Mouse (Mus musculus): ENCODE measurements around the gene Uvrag. TPM values are rescaled to one million over a fixed set of nuclear protein-coding genes. Genes with fewer than 3 reads are reported as not detected.

Uvrag gene
- polyA plus RNA-seq, 1 experiment from 2014 or later = 20.9 TPM

GRCm38 (mm10) chr7:98895501-98896095 lies 245.3 kb downstream of the Uvrag start:
- H3K27ac ChIP-seq = 0 out of 2 replicates have a peak overlapping the region, but pooled peaks have one; percentile 38
- WGBS = 25% methylated on average over 10 of the region's 10 CpGs
- H3K9ac ChIP-seq = no peak overlapping the region
- H3K9me3 ChIP-seq = no peaks in the 10 kb centered on the region
- H3K4me2 ChIP-seq (replicated peaks) = no peak overlapping the region
- H3K4me3 ChIP-seq (replicated peaks) = no peak overlapping the region
- no peaks in the 10 kb centered on the region for H3K36me3 ChIP-seq
- ATAC-seq = no peak
- peaks cover 27% of the 10 kb centered on the region for H3K4me1 ChIP-seq (replicated peaks)
- H3K27me3 ChIP-seq (replicated peaks) = no peaks in the 10 kb centered on the region

- H3K27me3 ChIP-seq (replicated peaks) = no peaks in the 10 kb centered on the region
- H3K4me2 ChIP-seq (replicated peaks) = no peak overlapping the region
- H3K9me3 ChIP-seq = no peaks in the 10 kb centered on the region
- peaks cover 26% of the 10 kb centered on the region for H3K4me1 ChIP-seq (replicated peaks)
- H3K36me3 ChIP-seq = no peaks in the 10 kb centered on the region
- no peak overlapping the region for H3K4me3 ChIP-seq (replicated peaks)
- 54% methylated on average over 5 of the region's 5 CpGs for WGBS
- H3K27ac ChIP-seq = 0 out of 2 replicates have a peak overlapping the region, but pooled peaks have one; percentile 38
- ATAC-seq = no peak
- no peak overlapping the region for H3K9ac ChIP-seq
Measured at GRCm38 (mm10) chr7:98894768-98895167, 246.2 kb downstream of the Uvrag start.

- no peaks in the 10 kb centered on the region for H3K9me3 ChIP-seq
- no peak overlapping the region for H3K27ac ChIP-seq
- ATAC-seq = no peak
- H3K4me3 ChIP-seq (replicated peaks) = no peak overlapping the region
- no peak overlapping the region for H3K4me2 ChIP-seq (replicated peaks)
- no peaks in the 10 kb centered on the region for H3K27me3 ChIP-seq (replicated peaks)
- H3K9ac ChIP-seq = no peak overlapping the region
- WGBS = 88% methylated on average over 5 of the region's 5 CpGs
- no peaks in the 10 kb centered on the region for H3K36me3 ChIP-seq
- peaks cover 26% of the 10 kb centered on the region for H3K4me1 ChIP-seq (replicated peaks)
Measured at GRCm38 (mm10) chr7:98894305-98894704, 246.6 kb downstream of the Uvrag start.

GRCm38 (mm10) chr7:98893144-98893543 lies 247.8 kb downstream of the Uvrag start:
- Histone ChIP-seq H3K4me1 (replicated peaks) (peaks cover 24% of the 10 kb centered on the region), H3K9ac (no peak overlapping the region), H3K27me3 (replicated peaks) (no peaks in the 10 kb centered on the region), H3K36me3 (no peaks in the 10 kb centered on the region), H3K27ac (no peak overlapping the region), H3K4me2 (replicated peaks) (no peak overlapping the region), H3K4me3 (replicated peaks) (no peak overlapping the region), H3K9me3 (no peaks in the 10 kb centered on the region)
- WGBS = 88% methylated on average over 5 of the region's 5 CpGs
- ATAC-seq = no peak

- H3K4me1 ChIP-seq (replicated peaks) = peaks cover 9% of the 10 kb centered on the region
- no peak overlapping the region for H3K9ac ChIP-seq
- no peak overlapping the region for H3K4me3 ChIP-seq (replicated peaks)
- no peaks in the 10 kb centered on the region for H3K9me3 ChIP-seq
- no peaks in the 10 kb centered on the region for H3K27me3 ChIP-seq (replicated peaks)
- no peak overlapping the region for H3K4me2 ChIP-seq (replicated peaks)
- 69% methylated on average over 7 of the region's 7 CpGs for WGBS
- ATAC-seq = no peak
- peaks cover 4% of the 10 kb centered on the region; the same call in 1 of the 2 replicates for H3K36me3 ChIP-seq
- H3K27ac ChIP-seq = no peak overlapping the region
Measured at GRCm38 (mm10) chr7:98889211-98889610, 251.7 kb downstream of the Uvrag start.

- no peak for ATAC-seq
- Histone ChIP-seq H3K27me3 (replicated peaks) (no peaks in the 10 kb centered on the region), H3K4me3 (replicated peaks) (no peak overlapping the region), H3K9ac (no peak overlapping the region), H3K36me3 (peaks cover 4% of the 10 kb centered on the region; the same call in 1 of the 2 replicates), H3K27ac (no peak overlapping the region), H3K4me2 (replicated peaks) (no peak overlapping the region), H3K9me3 (no peaks in the 10 kb centered on the region), H3K4me1 (replicated peaks) (peaks cover 9% of the 10 kb centered on the region)
- 70% methylated on average over 5 of the region's 5 CpGs for WGBS
Measured at GRCm38 (mm10) chr7:98888810-98889209, 252.1 kb downstream of the Uvrag start.

GRCm38 (mm10) chr7:98887811-98888261 lies 253.1 kb downstream of the Uvrag start:
- no peak for ATAC-seq

GRCm38 (mm10) chr7:98881887-98882286 lies 259.1 kb downstream of the Uvrag start:
- no peaks in the 10 kb centered on the region for H3K9me3 ChIP-seq
- no peak overlapping the region for H3K9ac ChIP-seq
- no peak overlapping the region for H3K4me3 ChIP-seq (replicated peaks)
- no peak for ATAC-seq
- no peaks in the 10 kb centered on the region for H3K27me3 ChIP-seq (replicated peaks)
- no peak overlapping the region for H3K27ac ChIP-seq
- 0 out of 2 replicates have a peak, but pooled peaks cover 2% of the 10 kb centered on the region for H3K4me1 ChIP-seq (replicated peaks)
- no peak overlapping the region for H3K4me2 ChIP-seq (replicated peaks)
- no peaks in the 10 kb centered on the region for H3K36me3 ChIP-seq
- 71% methylated on average over 4 of the region's 4 CpGs for WGBS

More at GRCm38 (mm10) chr7:98887811-98888261, 253.1 kb downstream of the Uvrag start:
- H3K27me3 ChIP-seq (replicated peaks) = no peaks in the 10 kb centered on the region
- no peak overlapping the region for H3K4me3 ChIP-seq (replicated peaks)
- H3K27ac ChIP-seq = no peak overlapping the region
- H3K36me3 ChIP-seq = peaks cover 4% of the 10 kb centered on the region; the same call in 1 of the 2 replicates
- no peak overlapping the region for H3K4me2 ChIP-seq (replicated peaks)
- no peak overlapping the region for H3K9ac ChIP-seq
- H3K4me1 ChIP-seq (replicated peaks) = peaks cover 9% of the 10 kb centered on the region
- no peaks in the 10 kb centered on the region for H3K9me3 ChIP-seq
- WGBS = 63% methylated on average over 22 of the region's 22 CpGs

GRCm38 (mm10) chr7:98879176-98879575 lies 261.8 kb downstream of the Uvrag start:
- no peak overlapping the region for H3K4me2 ChIP-seq (replicated peaks)
- H3K9ac ChIP-seq = no peak overlapping the region
- WGBS = 85% methylated on average over 2 of the region's 2 CpGs
- H3K36me3 ChIP-seq = no peaks in the 10 kb centered on the region
- no peak overlapping the region for H3K27ac ChIP-seq
- peaks cover 10% of the 10 kb centered on the region; the same call in 1 of the 2 replicates for H3K4me1 ChIP-seq (replicated peaks)
- H3K27me3 ChIP-seq (replicated peaks) = no peaks in the 10 kb centered on the region
- ATAC-seq = no peak
- no peaks in the 10 kb centered on the region for H3K9me3 ChIP-seq
- H3K4me3 ChIP-seq (replicated peaks) = no peak overlapping the region

- no peak for ATAC-seq
- H3K27ac ChIP-seq = no peak overlapping the region
- no peaks in the 10 kb centered on the region for H3K9me3 ChIP-seq
- 32% methylated on average over 13 of the region's 13 CpGs for WGBS
- no peak overlapping the region for H3K4me2 ChIP-seq (replicated peaks)
- H3K4me1 ChIP-seq (replicated peaks) = peaks cover 12% of the 10 kb centered on the region; the same call in 1 of the 2 replicates
- H3K9ac ChIP-seq = no peak overlapping the region
- H3K27me3 ChIP-seq (replicated peaks) = no peaks in the 10 kb centered on the region
- H3K36me3 ChIP-seq = no peaks in the 10 kb centered on the region
- H3K4me3 ChIP-seq (replicated peaks) = no peak overlapping the region
Measured at GRCm38 (mm10) chr7:98876119-98876518, 264.8 kb downstream of the Uvrag start.

- 32% methylated on average over 13 of the region's 13 CpGs for WGBS
- Histone ChIP-seq H3K9ac (no peak overlapping the region), H3K27ac (no peak overlapping the region), H3K27me3 (replicated peaks) (no peaks in the 10 kb centered on the region), H3K4me3 (replicated peaks) (no peak overlapping the region), H3K4me2 (replicated peaks) (no peak overlapping the region), H3K9me3 (no peaks in the 10 kb centered on the region), H3K36me3 (no peaks in the 10 kb centered on the region), H3K4me1 (replicated peaks) (peaks cover 18% of the 10 kb centered on the region)
- no peak for ATAC-seq
Measured at GRCm38 (mm10) chr7:98875390-98875990, 265.5 kb downstream of the Uvrag start.

- no peaks in the 10 kb centered on the region for H3K9me3 ChIP-seq
- WGBS = 55% methylated on average over 6 of the region's 6 CpGs
- no peak overlapping the region for H3K9ac ChIP-seq
- no peak overlapping the region for H3K4me3 ChIP-seq (replicated peaks)
- no peak overlapping the region for H3K27ac ChIP-seq
- no peaks in the 10 kb centered on the region for H3K27me3 ChIP-seq (replicated peaks)
- H3K4me1 ChIP-seq (replicated peaks) = peaks cover 18% of the 10 kb centered on the region
- H3K4me2 ChIP-seq (replicated peaks) = no peak overlapping the region
- H3K36me3 ChIP-seq = no peaks in the 10 kb centered on the region
- ATAC-seq = no peak; the same call in 1 of the 2 replicates
Measured at GRCm38 (mm10) chr7:98874411-98874951, 266.5 kb downstream of the Uvrag start.
